Mouse (Mus musculus): ENCODE results near the gene Slc1a5. TPM values are rescaled to one million over a fixed set of nuclear protein-coding genes. Genes with fewer than 3 reads are reported as not detected.

The Slc1a5 gene
- polyA plus RNA-seq, 1 experiment, result 35.2 TPM

DNA sequence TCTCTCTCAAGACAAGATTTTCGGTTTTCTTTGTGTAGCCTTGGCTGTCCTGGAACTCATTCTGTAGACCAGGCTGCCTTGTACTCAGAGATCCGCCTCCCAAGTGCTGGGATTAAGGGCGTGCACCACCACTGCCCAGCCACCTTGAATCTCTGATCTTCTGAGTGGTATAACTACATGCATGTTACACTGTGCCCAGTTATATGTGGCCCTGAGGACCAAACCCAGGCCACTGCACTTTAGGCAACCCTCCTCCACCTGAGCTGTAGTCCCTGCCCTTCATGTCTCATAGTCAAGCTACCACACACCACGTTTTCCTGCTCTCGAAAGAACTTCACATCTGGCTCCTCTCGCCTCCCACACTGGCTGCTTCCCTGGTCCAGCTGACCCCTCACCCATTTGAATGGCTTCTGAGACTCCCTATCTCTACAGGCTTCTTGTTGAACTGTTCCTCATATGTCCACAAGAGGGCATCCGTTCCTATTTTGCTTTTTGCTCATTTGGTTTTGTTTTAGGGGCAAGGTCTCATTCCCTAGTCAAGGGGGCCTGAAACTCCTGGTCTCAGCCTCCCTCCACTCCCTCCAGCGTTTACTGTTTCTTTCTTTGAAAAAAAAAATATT lies 23.4 kb downstream of the Slc1a5 start:
- peaks cover 22% of the 10 kb centered on the region for H3K36me3 ChIP-seq (replicated peaks; ENCODE audit: low read length)
- no peaks in the 10 kb centered on the region for H3K9me3 ChIP-seq
- no peak for TF ChIP-seq GATA1 (IDR thresholded peaks at IDR 0.05; ENCODE audit: borderline replicate concordance, low read length)
- TF ChIP-seq FLI1 (IDR thresholded peaks at IDR 0.05; ENCODE audit: low read length), result no peak
- peaks cover 3% of the 10 kb centered on the region for H3K27me3 ChIP-seq (replicated peaks)
- peaks cover 8% of the 10 kb centered on the region for H3K4me1 ChIP-seq
- peak overlapping the region; percentile 73 for H3K4me3 ChIP-seq (replicated peaks)

- TF ChIP-seq FLI1 (IDR thresholded peaks at IDR 0.05; ENCODE audit: low read length) (no peak), GATA1 (IDR thresholded peaks at IDR 0.05; ENCODE audit: borderline replicate concordance, low read length) (no peak)
- H3K27me3 ChIP-seq (replicated peaks), result no peaks in the 10 kb centered on the region
- H3K4me1 ChIP-seq, result peaks cover 16% of the 10 kb centered on the region
- H3K36me3 ChIP-seq (replicated peaks; ENCODE audit: low read length), result peaks cover 55% of the 10 kb centered on the region
- H3K4me3 ChIP-seq (replicated peaks), result no peak overlapping the region
- H3K9me3 ChIP-seq, result no peaks in the 10 kb centered on the region
These were observed 26.8 kb downstream of the Slc1a5 start for GRCm38 (mm10) chr7:16807936-16808335.

DNA sequence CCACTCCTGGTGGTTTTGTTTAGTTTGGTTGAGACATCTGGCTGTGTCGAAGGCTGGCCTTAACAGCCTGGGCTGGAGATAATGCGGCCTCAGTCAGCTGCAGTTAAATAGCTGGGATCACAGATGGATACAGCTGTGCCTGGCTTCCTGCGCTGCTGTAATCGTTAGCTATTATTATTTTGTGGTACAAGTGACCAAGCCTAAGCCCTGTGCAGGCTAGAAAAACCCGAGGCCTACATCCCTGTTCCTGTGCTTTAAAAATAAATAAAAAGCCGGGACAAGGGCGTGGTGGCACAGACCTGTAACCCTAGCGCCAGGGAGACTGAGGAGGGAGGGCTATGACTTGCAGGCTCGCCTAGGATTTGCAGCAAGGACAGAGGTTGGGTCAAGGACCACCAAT lies 27.5 kb downstream of the Slc1a5 start:
- Histone ChIP-seq H3K36me3 (replicated peaks; ENCODE audit: low read length) (peaks cover 61% of the 10 kb centered on the region), H3K4me3 (replicated peaks) (no peak overlapping the region)
- no peak for TF ChIP-seq GATA1 (IDR thresholded peaks at IDR 0.05; ENCODE audit: borderline replicate concordance, low read length)
- TF ChIP-seq FLI1 (IDR thresholded peaks at IDR 0.05; ENCODE audit: low read length), result no peak

DNA sequence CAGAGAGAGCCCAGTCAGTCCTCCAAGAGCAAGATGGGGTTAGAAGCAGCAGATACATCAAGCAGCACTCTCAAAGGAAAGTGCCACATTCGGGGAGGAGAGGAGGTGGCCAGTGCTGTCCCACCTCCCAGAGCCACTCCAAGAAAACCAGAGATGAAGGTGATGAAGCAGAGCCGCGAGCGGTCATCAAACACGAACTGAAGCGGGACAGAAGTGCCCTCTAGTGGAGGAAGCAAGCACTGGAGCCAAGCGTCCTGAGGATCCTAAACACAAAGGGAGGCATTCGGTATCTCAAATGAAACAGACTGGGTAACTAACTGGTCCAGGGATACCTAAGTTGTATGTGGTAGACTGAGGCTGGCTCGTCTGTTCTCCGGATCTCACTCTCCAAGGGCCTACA lies 28.6 kb downstream of the Slc1a5 start:
- no peak for TF ChIP-seq GATA1 (IDR thresholded peaks at IDR 0.05; ENCODE audit: borderline replicate concordance, low read length)
- TF ChIP-seq FLI1 (IDR thresholded peaks at IDR 0.05; ENCODE audit: low read length), result no peak
- H3K9me3 ChIP-seq, result no peaks in the 10 kb centered on the region
- H3K4me1 ChIP-seq, result peaks cover 15% of the 10 kb centered on the region
- no peaks in the 10 kb centered on the region for H3K27me3 ChIP-seq (replicated peaks)
- peaks cover 72% of the 10 kb centered on the region for H3K36me3 ChIP-seq (replicated peaks; ENCODE audit: low read length)
- no peak overlapping the region for H3K4me3 ChIP-seq (replicated peaks)

More for the DNA sequence above, 27.5 kb downstream of the Slc1a5 start:
- Histone ChIP-seq H3K27me3 (replicated peaks) (no peaks in the 10 kb centered on the region), H3K4me1 (peaks cover 16% of the 10 kb centered on the region), H3K9me3 (no peaks in the 10 kb centered on the region)

- Histone ChIP-seq H3K27me3 (replicated peaks) (no peaks in the 10 kb centered on the region), H3K4me1 (peaks cover 19% of the 10 kb centered on the region), H3K36me3 (replicated peaks; ENCODE audit: low read length) (peaks cover 75% of the 10 kb centered on the region), H3K9me3 (no peaks in the 10 kb centered on the region), H3K4me3 (replicated peaks) (no peak overlapping the region)
- TF ChIP-seq FLI1 (IDR thresholded peaks at IDR 0.05; ENCODE audit: low read length) (no peak), GATA1 (IDR thresholded peaks at IDR 0.05; ENCODE audit: borderline replicate concordance, low read length) (no peak)
These were observed 29.3 kb downstream of the Slc1a5 start for GRCm38 (mm10) chr7:16810399-16810919.

GRCm38 (mm10) chr7:16810920-16811648 lies 29.9 kb downstream of the Slc1a5 start:
- no peak overlapping the region for H3K4me3 ChIP-seq (replicated peaks)
- H3K4me1 ChIP-seq, result peaks cover 24% of the 10 kb centered on the region
- peaks cover 75% of the 10 kb centered on the region for H3K36me3 ChIP-seq (replicated peaks; ENCODE audit: low read length)
- no peaks in the 10 kb centered on the region for H3K9me3 ChIP-seq
- TF ChIP-seq FLI1 (IDR thresholded peaks at IDR 0.05; ENCODE audit: low read length) (no peak), GATA1 (IDR thresholded peaks at IDR 0.05; ENCODE audit: borderline replicate concordance, low read length) (no peak)
- H3K27me3 ChIP-seq (replicated peaks), result no peaks in the 10 kb centered on the region

DNA sequence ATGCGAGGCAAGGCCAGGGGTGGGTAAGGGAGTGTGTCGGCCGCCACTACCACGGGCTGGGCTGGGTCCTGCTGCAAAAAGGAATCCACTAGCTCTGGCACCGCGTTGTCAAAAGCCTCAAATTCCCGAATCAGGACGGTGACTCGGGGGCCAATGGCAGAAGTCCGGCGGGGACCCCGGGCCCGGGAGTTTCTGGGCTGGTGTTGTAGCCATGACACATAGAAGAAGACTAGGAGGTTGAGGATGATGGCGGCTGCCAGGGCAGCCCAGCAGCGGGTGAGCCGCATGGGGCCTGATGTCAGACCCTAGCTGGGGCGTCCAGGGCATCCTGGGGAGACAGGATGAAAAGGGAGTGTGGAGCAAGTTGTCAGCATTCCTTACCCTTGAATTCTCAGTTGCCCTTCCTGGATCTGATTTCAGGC lies 30.5 kb downstream of the Slc1a5 start:
- peaks cover 24% of the 10 kb centered on the region for H3K4me1 ChIP-seq
- H3K9me3 ChIP-seq, result no peaks in the 10 kb centered on the region
- H3K36me3 ChIP-seq (replicated peaks; ENCODE audit: low read length), result peaks cover 71% of the 10 kb centered on the region
- H3K4me3 ChIP-seq (replicated peaks), result no peak overlapping the region
- H3K27me3 ChIP-seq (replicated peaks), result no peaks in the 10 kb centered on the region
- TF ChIP-seq GATA1 (IDR thresholded peaks at IDR 0.05; ENCODE audit: borderline replicate concordance, low read length) (no peak), FLI1 (IDR thresholded peaks at IDR 0.05; ENCODE audit: low read length) (no peak)

- Histone ChIP-seq H3K4me1 (peaks cover 31% of the 10 kb centered on the region), H3K4me3 (replicated peaks) (no peak overlapping the region), H3K9me3 (no peaks in the 10 kb centered on the region), H3K36me3 (replicated peaks; ENCODE audit: low read length) (peaks cover 71% of the 10 kb centered on the region), H3K27me3 (replicated peaks) (no peaks in the 10 kb centered on the region)
- TF ChIP-seq GATA1 (IDR thresholded peaks at IDR 0.05; ENCODE audit: borderline replicate concordance, low read length), result no peak
- no peak for TF ChIP-seq FLI1 (IDR thresholded peaks at IDR 0.05; ENCODE audit: low read length)
These were observed 31.4 kb downstream of the Slc1a5 start for GRCm38 (mm10) chr7:16812505-16812904.

GRCm38 (mm10) chr7:16815351-16815941 lies 34.3 kb downstream of the Slc1a5 start, which contains the start of gene Strn4:
Strn4 (plus strand) TSS chr7:16815889.
- Histone ChIP-seq H3K36me3 (replicated peaks; ENCODE audit: low read length) (peaks cover 61% of the 10 kb centered on the region), H3K9me3 (no peaks in the 10 kb centered on the region), H3K4me3 (replicated peaks) (peak within 1 kb of the TSS; percentile 98), H3K4me1 (peaks cover 55% of the 10 kb centered on the region), H3K27me3 (replicated peaks) (no peaks in the 10 kb centered on the region)
- no peak for TF ChIP-seq GATA1 (IDR thresholded peaks at IDR 0.05; ENCODE audit: borderline replicate concordance, low read length)
- TF ChIP-seq FLI1 (IDR thresholded peaks at IDR 0.05; ENCODE audit: low read length), result no peak

Measured in megakaryocyte, embryonic 14.5 days (primary cell).